Mouse (Mus musculus) liver, adult 2 months (tissue): ENCODE data around the gene Kif22.

Experiments used
- CTCF ChIP-seq: fragments of 200-500 bp; IDR thresholded peaks from 2 replicates; pipeline ENCODE4 v1.5.1; 2011; ENCODE audit warnings: low read depth, low read length, control low read depth
- POLR2A ChIP-seq: fragments of 200-500 bp; IDR thresholded peaks from 2 replicates; pipeline ENCODE4 v1.6.1; 2011; ENCODE audit warnings: low read length, control low read depth; ENCODE audit not compliant: insufficient read depth; ENCODE audit errors: extremely low read depth

DNA sequence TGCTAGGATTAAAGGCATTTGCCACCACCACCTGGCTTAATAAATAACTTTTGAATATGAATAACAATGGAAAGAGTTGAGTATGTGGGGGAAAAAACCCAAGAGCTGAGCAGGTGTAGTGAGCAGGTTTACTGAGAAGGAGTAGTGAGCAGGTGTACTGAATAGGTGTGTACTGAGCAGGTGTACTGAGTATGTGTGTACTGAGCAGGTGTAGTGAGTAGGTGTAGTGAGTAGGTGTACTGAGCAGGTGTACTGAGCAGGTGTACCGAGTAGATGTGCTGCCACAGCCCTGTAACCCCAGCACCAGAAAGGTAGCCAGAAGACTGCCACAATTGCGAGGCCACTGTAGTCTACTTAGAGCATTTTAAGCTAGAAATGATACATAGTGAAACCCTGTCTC lies 42.5 kb upstream of the Kif22 start:
- no peak for TF ChIP-seq CTCF
- TF ChIP-seq POLR2A = no peak
